Mouse (Mus musculus): ENCODE results near the gene Dip2b.

GRCm38 (mm10) chr15:100178487-100178886, 140.0 kb downstream of the Dip2b start:
- TF ChIP-seq POLR2A (IDR thresholded peaks at IDR 0.05; ENCODE audit: insufficient read depth, low read length), result no peak
- no peak for TF ChIP-seq CTCF (IDR thresholded peaks at IDR 0.05; ENCODE audit: low read depth, low read length)
- no peak for TF ChIP-seq EP300 (IDR thresholded peaks at IDR 0.05; ENCODE audit: insufficient read depth, low read depth, low read length)

All from ES-Bruce4 (cell line).